Mouse (Mus musculus) cerebellum, adult 2 months (tissue): Measurements from ENCODE around the gene Acss1.

Experiments used
- CTCF ChIP-seq: fragments of 200-500 bp; IDR thresholded peaks from 2 replicates; pipeline ENCODE4 v1.5.1; 2011; ENCODE audit warnings: low read depth, mild to moderate bottlenecking, control low read depth, low read length, moderate library complexity, borderline replicate concordance; ENCODE audit not compliant: insufficient read depth
- POLR2A ChIP-seq: fragments of 200-500 bp; IDR thresholded peaks from 2 replicates; pipeline ENCODE4 v1.6.1; 2011; ENCODE audit warnings: low read length, control low read depth, borderline replicate concordance; ENCODE audit not compliant: insufficient read depth

DNA sequence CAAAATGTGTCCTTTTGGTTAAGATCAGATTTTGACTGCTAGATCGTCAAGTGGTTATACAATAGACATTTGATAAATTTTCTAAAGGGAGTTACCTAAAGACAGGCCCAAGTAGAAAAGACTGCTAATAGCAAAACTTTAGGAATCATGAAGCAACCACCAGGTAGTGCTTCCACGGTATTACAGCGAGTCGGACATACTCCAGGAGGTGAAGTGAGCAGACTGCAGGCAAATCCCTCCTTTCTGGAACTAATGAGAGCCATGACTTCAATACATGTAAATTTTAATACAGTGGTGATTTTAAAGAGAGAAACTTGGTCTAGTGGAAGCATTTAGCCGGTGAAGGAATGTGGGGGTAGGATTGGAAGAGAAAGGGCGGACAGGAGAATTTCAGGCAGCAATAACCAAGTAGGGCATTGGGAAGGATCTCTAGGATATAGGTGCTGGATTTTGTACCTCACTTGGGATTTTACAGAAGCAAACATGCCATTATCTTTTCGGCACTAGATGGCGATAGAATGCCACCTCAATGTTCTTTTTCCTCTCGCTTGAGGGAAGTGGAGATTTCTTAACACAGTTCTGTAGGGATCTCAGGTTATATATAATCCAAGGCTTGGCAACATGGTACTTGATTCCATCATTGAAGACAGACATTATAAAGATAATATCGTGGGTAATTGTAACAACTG is 59.3 kb downstream of the Acss1 start:
- peak; percentile 30; the same call in 1 of the 2 replicates for TF ChIP-seq CTCF
- no peak for TF ChIP-seq POLR2A
